Mouse (Mus musculus): ENCODE measurements around the gene Dnajc3.

The Dnajc3 gene

DNA sequence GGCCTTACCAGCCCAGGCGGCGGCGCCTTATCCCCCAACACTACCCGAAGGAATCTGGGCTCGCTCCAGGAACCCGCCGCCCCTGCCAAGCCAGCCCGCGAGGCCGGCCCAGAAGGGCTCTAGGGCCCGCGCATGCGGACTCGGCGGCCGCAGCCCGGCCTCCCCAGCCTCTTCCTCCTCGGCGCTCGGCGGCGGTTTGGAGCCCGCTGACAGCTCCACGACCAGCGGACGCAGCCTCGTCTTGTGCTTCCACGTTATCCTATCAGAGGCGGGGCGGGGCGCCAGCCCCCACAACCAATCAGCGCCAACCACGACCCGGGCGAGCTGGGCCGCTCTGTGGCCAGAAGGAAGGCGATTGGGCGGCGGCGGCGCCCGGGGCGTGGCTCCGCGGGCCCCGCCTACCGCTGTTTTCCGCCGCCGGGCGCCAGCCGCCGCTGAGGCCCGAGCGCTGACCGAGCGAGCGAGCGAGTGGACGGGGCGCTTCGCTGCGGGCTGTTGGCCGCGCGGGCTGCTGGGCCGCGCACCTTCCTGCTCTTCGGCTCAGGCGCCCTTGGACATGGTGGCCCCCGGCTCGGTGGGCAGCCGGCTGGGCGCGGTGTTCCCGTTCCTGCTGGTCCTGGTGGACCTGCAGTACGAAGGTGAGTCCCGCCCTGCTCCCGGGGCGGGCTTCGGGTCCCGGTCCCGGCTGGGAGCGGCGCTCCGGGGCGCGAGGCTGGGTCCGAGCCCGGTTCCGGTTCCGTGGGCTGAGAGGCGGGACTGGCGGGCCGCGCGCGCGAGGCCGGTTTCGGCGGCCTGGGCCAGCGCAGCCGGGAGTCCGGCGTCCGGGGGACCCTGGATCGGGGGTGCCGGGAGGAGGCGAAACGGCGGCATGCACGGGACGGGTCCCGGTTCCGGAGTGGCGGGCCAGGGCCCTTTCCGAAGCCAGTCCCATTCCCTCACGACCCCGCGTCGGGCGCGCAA is at the start of gene Dnajc3:
Gene Dnajc3 (plus strand): TSS at position 444 of the 960 bp plus-strand sequence.
- peak; percentile 95 for DNase-seq (ENCODE audit: low read depth, low spot score)

DNA sequence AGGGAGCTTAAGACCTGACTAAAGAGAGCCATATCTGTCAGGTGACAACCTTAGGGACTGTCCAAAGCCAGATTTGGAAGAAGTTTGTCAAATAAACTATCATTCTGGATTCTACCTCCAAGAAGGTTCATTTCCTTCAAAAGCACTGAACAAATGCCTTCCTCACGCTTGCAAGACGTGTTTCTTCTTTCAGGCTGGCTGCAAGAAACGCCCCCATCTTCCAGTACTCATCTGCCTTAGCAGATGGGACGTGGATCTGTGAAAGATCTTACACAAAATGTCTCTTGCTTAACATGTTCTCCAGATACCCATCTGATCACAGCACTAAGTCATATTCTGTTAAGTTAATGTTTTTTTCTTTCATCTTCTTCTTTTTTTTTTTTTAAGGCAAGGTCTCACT is 47.7 kb upstream of the Dnajc3 start:
- peak; percentile 18 for DNase-seq (ENCODE audit: low read depth, low spot score)

DNA sequence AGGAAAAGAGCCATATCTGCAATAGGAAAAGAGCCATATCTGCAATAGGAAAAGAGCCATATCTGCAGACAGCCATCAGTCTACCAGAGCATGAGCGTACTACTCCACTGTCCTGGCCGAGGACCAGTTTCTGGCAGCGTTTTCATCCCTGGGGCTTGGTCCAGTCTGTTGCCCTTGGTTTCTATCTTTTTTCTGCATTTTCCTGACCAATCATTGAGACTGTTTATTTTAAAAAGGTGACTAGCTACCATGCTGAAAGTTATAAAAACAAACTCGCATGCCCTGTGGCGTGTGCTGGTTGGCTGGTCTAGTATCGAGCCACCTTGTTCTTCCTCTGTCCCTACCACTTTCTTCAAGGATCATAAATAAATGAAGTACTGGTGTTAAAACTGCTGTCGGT is 42.5 kb upstream of the Dnajc3 start:
- DNase-seq (ENCODE audit: low read depth, low spot score), result no peak

DNA sequence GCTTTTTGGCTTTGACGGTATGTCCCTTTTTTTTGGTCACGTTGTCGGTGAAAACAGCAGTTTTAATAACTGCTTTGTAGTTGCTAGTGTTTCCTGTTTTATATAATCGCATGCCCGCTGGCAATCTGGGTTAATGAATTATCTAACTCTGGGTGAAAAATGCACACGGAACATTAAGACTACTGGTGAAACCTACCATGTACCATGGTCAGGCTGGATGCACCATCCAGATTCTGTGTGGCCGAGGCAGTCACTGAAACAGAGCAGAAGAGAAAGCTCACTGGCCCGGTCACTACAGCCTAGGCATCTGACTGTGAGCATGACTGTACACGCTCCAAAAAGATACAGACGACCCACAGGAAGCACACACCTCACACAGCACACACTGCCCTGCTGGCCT is 42.1 kb upstream of the Dnajc3 start:
- DNase-seq (ENCODE audit: low read depth, low spot score), result no peak

DNA sequence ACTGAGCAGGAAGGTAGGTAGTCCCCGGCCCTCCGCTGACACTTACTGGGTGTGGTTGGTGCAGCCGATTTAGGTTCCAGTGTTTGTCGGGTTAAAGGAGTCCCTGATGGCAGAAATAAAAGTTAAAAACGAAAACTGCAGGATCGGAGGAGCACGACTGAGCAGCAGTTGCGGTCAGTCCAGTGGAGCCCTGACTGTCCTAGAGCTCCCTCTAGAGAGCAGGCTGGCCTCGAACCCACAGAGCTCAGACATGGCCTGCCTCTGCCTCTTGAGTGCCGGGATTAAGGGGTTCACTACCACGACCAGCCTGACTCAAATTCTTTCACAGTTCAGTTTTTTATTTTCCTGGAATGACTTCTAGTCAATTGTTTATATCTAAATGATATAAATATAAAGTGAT is 37.8 kb upstream of the Dnajc3 start:
- no peak for DNase-seq (ENCODE audit: low read depth, low spot score)

DNA sequence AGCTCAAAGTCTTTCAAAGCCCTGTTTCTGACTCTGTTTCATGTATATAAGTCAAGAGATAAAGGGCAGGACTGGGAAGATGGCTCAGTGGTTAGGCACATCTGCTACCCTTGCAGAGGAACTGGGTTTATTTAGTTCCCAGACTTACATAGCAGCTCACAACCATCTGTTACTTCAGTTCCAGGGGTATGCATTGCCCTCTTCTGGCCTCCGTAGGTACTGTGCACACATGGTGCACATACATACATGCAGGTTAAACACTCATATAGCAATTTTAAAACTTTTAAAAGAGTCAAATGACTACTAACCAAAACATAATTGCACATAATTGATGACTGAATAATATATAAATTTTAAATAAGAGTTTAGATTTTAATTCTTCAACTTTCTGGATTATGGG is 36.9 kb upstream of the Dnajc3 start:
- DNase-seq (ENCODE audit: low read depth, low spot score), result no peak

DNA sequence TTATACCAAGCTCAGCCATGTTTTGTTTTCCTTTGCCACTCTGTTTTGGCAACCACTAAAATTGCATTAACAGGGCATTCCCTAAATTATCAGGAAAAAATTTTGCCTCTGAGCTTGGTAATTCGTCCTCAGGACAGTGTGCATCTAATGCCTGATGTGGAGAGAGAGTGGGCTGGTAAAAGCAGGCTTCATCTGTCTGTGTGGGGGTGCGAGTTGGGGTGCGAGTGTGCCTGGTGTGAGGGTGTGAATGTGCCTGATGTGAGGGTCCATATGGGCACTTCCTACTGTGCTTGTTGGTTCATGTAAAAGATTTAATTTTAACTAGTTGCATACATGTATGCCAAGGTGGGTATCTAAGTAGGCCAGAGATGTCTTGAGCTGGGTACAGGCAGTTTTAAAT is 34.4 kb upstream of the Dnajc3 start:
- no peak for DNase-seq (ENCODE audit: low read depth, low spot score)

DNA sequence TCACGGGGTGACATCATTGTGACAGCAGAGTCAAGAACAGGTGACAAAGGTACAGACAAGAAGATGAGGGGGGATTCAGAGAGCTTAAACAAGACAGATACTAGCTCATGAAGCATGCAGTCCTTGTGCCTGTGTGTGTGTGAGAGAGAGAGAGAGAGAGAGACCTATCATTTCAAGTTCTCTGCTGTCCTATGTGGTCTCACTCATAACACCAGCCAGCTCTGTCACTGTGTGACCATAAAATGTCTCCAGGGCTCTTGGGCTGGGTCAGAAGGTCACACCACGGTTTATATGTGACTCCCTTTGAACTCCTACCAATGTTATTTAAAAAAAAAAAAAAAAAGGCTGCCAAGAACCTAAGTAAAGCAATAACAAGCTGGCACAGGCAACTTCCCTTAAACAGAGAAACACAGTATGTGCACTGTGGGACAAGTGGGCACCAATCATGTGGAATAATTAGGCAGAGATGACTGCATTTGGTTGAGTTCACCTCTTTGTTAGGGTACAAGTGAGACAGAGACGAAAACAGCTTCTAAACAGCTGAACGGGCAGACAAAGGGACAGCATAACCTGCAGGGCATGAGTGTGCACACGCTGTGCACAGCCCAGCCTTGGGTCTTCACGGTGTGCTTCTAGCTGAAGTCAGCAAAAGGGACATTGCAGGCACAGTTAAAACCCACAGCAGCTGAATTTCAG is 33.8 kb upstream of the Dnajc3 start:
- DNase-seq (ENCODE audit: low read depth, low spot score), result no peak

DNA sequence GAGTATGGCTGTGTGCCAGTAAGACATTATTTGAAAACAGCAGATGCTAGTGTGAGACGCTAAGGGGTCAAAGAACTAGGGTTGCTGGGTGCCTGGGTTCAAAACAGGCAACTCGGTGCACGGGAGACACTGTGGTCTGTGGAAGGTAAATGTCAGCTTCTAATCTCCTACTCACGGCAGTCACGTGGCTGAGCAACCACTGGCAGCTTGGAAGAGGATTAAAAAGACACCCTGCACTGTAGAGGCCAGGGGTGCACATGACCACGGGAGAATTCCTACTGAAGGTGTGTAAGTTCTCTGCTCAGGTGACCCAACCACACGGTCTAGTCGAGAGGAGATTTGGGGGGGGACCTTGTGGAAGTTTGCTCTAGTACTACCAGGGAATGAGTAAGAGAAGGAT is 30.2 kb upstream of the Dnajc3 start:
- DNase-seq (ENCODE audit: low read depth, low spot score), result no peak

DNA sequence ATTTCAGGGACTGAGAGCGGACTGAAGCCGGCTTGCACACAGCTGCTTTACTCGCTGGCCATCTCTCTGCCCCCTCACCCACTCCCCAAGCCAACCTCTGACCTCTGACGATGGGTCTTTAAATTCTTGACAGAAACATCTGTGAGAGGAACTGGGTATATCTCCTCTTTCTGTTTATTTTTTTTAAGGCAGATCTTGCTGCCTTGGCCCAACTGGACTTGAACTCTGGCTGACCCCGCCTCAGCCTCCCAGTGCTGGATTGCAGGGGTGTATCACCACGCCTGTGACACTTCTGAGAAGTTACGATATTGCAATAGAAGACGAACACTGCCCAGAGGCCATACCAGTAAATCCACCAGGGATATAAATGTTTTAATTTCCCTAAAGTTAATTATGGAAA is 27.9 kb upstream of the Dnajc3 start:
- no peak for DNase-seq (ENCODE audit: low read depth, low spot score)

DNA sequence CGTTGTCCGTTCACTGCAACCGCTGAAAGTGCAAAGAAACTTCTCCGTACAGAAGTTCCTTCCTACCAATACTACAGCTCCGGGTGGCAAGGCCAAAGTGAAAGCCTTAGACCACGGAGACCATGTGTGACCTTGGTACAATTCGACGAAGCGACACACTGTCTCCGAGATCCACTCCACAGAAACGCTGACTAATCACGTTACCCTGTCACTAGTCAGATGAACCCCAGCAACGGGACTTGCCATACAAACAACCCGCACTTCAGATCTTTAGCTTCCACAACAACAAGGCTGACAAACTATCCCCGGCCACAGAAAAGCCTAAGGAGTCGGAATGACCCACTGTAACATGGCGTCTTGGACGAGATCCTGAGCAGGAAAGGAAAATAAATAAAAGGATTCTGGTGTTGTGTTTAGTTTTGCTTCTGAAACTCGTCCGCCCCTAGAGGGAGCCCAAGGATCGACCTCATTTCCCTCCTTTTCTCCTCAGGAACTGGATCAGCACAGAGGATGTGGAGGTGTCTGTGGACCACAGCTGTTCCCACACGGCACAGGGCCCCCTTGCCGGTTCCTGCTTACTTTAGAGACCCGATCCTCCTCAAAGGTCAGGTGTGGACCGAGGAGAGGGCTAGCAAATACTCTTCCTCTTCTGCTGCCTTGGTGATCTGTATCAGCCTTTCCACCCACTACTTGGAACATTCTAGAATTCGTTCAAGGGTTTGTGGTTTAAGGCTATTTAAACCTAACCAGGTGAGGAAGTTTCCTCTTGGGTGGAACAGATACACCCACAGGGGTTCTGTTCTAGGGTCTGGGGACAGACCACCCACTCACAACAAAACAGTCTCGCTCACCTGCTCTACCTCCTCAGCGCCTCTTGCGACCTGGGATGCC is 27.2 kb upstream of the Dnajc3 start:
- no peak for DNase-seq (ENCODE audit: low read depth, low spot score)

DNA sequence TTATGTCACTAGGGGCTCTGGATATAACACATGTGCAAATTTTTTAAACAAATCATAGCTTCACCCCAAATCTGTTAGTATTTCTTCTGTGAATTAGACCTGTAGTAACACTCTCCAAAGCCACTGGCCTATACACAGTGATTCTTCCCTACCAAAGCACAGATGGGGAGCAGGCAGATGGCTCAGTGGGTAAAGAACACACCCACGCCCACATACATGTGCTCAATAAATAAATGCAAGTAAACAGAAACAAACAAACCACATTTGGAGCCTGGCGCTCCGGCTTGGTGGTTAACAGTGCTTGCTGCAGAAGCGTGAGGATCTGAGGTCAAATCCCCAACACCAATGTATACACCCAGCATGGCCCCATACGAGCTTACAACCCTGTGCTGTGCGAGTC is 26.3 kb upstream of the Dnajc3 start:
- DNase-seq (ENCODE audit: low read depth, low spot score), result no peak

DNA sequence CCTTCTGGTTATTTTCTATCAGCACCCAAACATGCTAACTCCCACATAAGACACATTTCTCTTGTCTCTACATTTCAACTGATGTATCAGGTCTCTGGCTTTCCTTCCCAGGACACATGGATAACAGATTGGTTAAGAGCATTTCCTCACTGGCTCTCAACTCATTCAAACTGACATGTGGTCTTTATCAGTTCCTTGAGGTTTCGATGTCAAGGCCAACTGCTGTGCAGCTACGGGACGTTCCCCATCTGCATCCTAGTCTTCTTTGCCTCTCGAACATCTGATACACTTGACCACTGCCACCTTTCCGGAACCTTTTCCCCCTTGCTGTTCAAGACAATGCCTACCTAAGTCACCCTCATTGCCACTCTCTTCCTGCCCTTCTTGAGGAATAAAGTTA is 24.1 kb upstream of the Dnajc3 start:
- DNase-seq (ENCODE audit: low read depth, low spot score), result no peak

DNA sequence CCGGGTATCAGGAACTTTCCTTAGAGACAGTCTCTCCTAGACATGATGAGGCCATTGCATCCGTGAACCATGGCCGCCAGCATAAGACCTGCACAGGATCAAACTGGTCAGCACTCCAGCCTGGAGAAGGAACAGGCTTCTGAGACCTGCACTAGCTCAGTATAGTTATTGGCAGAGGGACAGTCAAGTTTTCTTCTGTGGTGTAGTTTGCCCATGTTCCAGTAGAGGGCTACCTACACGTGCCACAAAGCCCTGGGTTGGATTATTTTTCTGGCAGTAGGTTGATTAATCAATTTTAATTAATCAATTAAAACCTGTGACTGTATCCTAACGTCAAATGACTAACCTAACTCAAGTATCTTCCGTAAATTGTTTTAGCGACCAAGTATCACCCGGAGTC is 18.8 kb upstream of the Dnajc3 start:
- no peak for DNase-seq (ENCODE audit: low read depth, low spot score)

DNA sequence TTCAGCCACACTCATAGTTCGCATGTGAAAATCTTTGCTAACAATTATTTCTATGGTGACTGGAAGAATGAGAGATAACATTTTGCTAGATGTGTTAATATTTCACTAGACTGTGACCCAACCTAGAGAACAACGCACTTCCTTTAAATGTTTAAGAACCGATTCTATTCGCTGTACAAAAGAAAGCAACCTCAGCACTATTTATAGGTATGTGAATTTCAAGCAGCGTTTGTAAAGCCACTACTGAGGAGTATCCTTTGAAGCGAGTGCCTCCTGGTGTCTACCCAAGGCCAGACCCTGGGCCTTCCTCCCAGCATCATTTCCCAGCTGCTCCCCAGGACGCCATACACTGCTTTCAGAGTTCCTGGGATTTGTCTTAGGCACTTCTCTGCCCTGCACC is 17.1 kb upstream of the Dnajc3 start:
- DNase-seq (ENCODE audit: low read depth, low spot score), result no peak

DNA sequence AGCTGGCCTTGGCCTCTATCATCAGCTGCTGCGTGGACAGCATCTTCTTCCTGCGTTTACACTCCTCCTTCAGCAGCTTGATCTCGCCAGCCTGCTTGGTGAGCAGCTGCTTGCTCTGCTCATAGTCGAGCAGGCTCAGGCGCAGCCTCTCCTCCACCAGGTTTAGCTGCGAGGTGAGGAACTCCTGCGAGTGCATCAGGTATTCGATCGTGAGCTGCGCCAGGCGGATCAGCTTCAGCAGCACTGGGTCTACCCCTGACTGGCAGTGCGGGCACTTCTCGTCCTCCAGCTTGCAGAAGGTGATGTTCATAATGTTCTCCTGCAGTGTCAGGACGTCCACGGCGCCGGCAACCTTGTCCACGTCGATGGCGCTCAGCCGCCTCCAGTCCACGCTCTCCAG is 15.5 kb upstream of the Dnajc3 start:
- no peak for DNase-seq (ENCODE audit: low read depth, low spot score)

DNA sequence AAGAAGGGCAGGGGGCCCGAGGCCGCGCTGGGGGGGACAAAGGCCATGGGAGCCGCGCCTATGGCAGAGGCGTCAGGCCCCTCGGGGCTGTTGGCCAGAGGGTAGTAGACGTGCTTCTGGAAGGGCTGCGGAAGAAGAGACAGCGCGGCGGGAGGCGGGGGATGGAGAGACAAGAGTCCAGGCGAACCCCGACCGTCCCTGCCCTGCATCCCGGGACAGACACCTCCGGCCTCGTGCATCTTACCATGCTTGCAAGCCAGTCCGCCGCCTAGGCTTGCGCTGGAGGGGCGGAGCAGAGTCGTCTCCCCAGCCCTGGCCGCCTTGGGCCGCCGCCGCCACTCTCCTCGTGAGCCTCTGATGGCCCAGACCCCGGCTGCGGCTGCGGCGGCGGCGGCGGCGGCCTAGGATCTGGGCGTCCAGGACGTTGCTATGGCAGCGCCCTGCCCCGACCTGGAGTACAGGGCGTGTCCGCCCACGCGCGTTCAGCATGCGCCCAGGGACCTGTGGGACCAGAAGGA is 15.1 kb upstream of the Dnajc3 start:
- no peak for DNase-seq (ENCODE audit: low read depth, low spot score)

DNA sequence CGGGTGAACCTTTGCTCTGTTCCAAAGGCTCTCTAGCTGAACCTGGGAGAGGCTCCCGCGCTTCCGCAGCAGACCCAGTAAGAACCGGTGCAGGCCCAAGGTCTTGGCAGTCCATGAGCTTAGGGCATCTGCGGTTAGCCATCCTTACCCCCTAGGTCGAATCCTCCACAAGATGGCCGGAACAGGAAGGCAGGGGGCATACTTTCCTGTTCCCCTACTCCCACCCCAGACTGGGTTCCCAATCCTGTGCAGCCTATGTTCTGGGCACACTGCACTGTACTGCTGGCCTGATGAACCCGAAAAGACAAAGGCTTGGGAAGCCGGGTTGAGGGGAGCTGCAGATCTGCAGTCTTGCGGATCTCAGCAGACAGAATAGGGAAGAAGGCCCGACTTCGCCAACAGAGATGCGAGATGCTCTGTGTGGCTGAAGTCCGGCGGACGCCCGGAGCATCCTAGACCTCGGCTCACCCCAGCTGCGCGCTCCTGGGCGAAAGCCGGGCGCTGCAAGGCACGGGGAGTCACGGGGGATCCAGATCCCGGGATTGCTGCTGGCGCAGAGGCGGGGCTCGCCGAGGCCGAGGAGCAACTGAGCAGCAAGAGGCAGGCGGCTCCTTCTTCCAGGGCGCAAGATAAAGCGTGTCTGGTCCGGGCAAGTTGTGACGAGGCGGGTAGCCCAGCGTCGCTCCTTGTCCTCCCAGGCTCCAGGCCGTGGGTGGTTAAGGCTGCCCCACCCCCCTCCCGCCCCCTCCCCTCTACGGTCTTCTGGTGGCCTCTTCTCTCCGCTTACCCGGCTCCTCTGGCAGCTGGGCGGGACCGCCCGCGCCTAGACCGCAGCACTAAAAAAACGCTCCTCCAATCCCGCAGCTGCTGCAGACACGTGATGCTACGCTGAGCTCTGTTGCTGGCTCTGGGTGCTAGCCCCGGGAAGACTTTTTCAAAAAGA is 12.8 kb upstream of the Dnajc3 start, which contains the start of gene Dzip1:
Gene Dzip1 (minus strand): TSS at position 788 of the 943 bp plus-strand sequence.
- DNase-seq (ENCODE audit: low read depth, low spot score), result peak; percentile 80

DNA sequence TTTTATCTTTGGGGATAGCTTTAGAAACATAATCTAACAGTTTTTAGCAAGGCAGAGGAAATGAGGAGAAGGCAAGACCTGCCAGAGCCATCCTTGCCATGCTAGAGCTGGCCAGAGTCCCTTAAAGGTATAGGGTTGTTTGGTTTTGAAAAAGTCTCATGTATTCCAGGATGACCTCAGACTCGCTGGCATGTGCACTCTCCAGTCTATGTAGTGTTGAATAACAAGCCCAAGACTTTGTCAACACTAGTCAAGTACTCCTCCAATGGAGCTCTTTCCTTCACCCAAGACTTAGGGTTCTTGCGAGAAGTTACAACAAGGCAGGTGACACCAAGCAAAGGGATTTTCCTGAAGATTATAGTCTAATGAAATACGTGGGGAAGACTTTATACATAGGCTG is 9.2 kb upstream of the Dnajc3 start:
- no peak for DNase-seq (ENCODE audit: low read depth, low spot score)

DNA sequence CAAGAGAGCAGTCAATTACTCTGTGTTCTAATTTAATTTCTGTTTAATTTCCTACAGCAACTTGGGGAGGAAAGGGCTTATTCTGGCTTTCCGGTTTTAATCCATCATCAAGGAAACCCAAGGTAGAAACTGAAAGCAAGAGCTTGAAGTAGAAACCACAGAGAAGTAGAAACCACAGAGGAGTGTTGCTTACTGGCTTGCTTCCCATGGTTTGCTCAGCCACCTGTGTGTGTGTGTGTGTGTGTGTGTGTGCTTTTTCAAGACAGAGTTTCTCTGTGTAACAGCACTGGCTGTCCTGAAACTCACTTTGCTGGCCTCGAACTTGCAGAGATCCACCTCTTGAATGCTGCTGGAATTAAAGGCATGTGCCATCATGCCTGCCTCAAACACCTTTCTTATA is 8.0 kb upstream of the Dnajc3 start:
- no peak for DNase-seq (ENCODE audit: low read depth, low spot score)

DNA sequence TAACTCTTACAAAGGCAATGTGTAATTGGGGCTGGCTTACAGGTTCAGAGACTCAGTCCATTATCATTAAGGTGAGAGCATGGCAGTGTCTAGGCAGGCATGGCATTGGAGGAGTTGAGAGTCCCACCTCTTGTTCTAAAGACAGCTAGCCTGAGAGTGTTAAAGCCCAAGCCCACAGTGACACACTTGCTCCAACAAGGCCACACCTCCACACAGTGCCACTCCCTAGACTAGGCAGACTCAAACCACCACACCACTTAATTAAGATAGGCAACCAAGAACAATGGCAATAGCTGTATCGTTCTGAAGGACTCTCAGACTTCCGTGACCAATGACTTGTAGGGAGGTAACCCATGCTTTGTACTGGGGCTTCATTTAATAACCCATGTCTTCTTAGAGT is 7.0 kb upstream of the Dnajc3 start:
- DNase-seq (ENCODE audit: low read depth, low spot score), result no peak
